Mouse (Mus musculus) brain, embryonic 14.5 days (tissue): ENCODE measurements at regions not wholly inside any gene's neighbourhood (a gene's known extent, or its start where the extent isn't known, plus 50 kb on each side); places are given as distances from the start of the nearest gene placed in this dataset.

ENCODE experiments used
- CTCF ChIP-seq: fragments of 200-500 bp; IDR thresholded peaks from 2 replicates; pipeline ENCODE4 v1.5.1; 2012; ENCODE audit warnings: inconsistent platforms, mild to moderate bottlenecking, moderate library complexity, borderline replicate concordance; ENCODE audit not compliant: insufficient read depth, insufficient read length; ENCODE audit errors: extremely low read depth
- POLR2A ChIP-seq: fragments of 200-500 bp; IDR thresholded peaks from 2 replicates; pipeline ENCODE4 v1.6.1; 2012; ENCODE audit warnings: mild to moderate bottlenecking, inconsistent platforms, borderline replicate concordance; ENCODE audit not compliant: poor library complexity, insufficient read depth, insufficient read length, severe bottlenecking; ENCODE audit errors: extremely low read depth

- TF ChIP-seq CTCF (no peak), POLR2A (no peak)
Observed at GRCm38 (mm10) chr15:62334256-62335009, 1411.6 kb upstream of the A1bg start.
